16 mouse cellular contexts compared by ENCODE assay signal in the genomic region with DNA sequence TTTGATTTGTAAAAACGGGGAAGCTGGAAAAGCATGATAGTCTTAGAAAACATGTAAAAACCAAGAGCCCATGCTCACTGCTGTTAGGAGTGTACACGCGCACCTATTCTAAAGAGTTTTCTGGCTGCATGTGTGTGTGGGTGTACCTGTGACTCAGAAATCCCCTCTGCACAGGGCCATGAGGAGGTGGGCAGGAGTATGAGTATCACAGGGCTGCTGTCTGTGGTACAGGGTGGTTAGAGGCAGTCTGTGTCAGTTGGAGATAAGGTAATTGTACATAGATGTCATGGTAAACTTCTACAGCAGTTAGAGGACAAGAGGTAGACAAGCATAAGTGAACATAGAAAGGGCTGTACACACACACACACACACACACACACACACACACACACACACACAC.
A peak's percentile ranks its signal among the peaks of the same experiment; 100 is the strongest.
DNase-seq lines count a peak whose midpoint lies in the region; ATAC-seq and TF ChIP-seq lines count a peak whose summit lies in the region.
"Had no signal": no experiment of that assay in that cellular context is flagged by ENCODE, and none has a peak within 500 bp of the region (broad histone marks: within the 10 kb centered on the region; RNA-seq: fewer than 3 reads in every experiment).

No protein-coding gene starts in this region.

- no peak for TF ChIP-seq CTCF in MEL (IDR thresholded peaks at IDR 0.05 in 2 of 3, conservative IDR thresholded peaks at IDR 0.05 in 1 of 3; ENCODE audit: control insufficient read depth in 1 of 3, insufficient read depth in 1 of 3, low read depth in 2 of 3, low read length in 3 of 3, poor library complexity in 1 of 3, severe bottlenecking in 1 of 3)

- peak; percentile 66 for ATAC-seq in inflammation-experienced regulatory T-cells, adult 6 months
- no peak for ATAC-seq in midbrain, embryonic 16.5 days
- ATAC-seq: forebrain, embryonic 13.5 days; hindbrain, embryonic 16.5 days had no signal

- no peak overlapping the region for H3K4me2 ChIP-seq in midbrain, embryonic 16.5 days (ENCODE audit: low read length)
- H3K4me2 ChIP-seq: forebrain, embryonic 13.5 days; neural tube, embryonic 12.5 days had no signal

- 94% methylated on average over 3 of the region's 3 CpGs for WGBS in forebrain, embryonic 10.5 days
- 89% methylated on average over 3 of the region's 3 CpGs for WGBS in midbrain, embryonic 16.5 days

- no peaks in the 10 kb centered on the region for H3K9me3 ChIP-seq in MEL (replicated peaks; ENCODE audit: insufficient read depth, low read length)
- peaks cover 8% of the 10 kb centered on the region; the same call in 1 of the 2 replicates for H3K9me3 ChIP-seq in forebrain, embryonic 10.5 days
- H3K9me3 ChIP-seq in midbrain, embryonic 16.5 days (replicated peaks; ENCODE audit: control insufficient read depth, low read length, poor library complexity, severe bottlenecking), result no peaks in the 10 kb centered on the region
- H3K9me3 ChIP-seq: forebrain, embryonic 13.5 days; neural tube, embryonic 12.5 days had no signal

- H3K79me2 ChIP-seq in MEL (ENCODE audit: control insufficient read depth, insufficient read depth, low read length, poor library complexity), result no peaks in the 10 kb centered on the region

- H3K9ac ChIP-seq in MEL (ENCODE audit: control insufficient read depth, low read depth, low read length, poor library complexity, severe bottlenecking), result no peak overlapping the region
- H3K9ac ChIP-seq in midbrain, embryonic 16.5 days (ENCODE audit: low read depth, low read length), result no peak overlapping the region
- H3K9ac ChIP-seq: forebrain, embryonic 13.5 days; neural tube, embryonic 12.5 days had no signal

- H3K27ac ChIP-seq in MEL (ENCODE audit: control insufficient read depth, low read depth, low read length), result peak overlapping the region; percentile 46
- no peak overlapping the region for H3K27ac ChIP-seq in forebrain, embryonic 10.5 days
- H3K27ac ChIP-seq in midbrain, embryonic 16.5 days (ENCODE audit: low read length), result no peak overlapping the region
- H3K27ac ChIP-seq: forebrain, embryonic 13.5 days; neural tube, embryonic 12.5 days had no signal

- peaks cover 18 to 35% of the 10 kb centered on the region in 2 experiments for H3K4me1 ChIP-seq in MEL (ENCODE audit: control insufficient read depth in 1 of 2, insufficient read depth in 2 of 2, low read length in 2 of 2)
- peaks cover 8% of the 10 kb centered on the region for H3K4me1 ChIP-seq in forebrain, embryonic 10.5 days
- H3K4me1 ChIP-seq in midbrain, embryonic 16.5 days (ENCODE audit: control insufficient read depth, insufficient read depth, low read length), result no peaks in the 10 kb centered on the region
- H3K4me1 ChIP-seq: neural tube, embryonic 12.5 days had no signal

- H3K36me3 ChIP-seq in MEL (ENCODE audit: control insufficient read depth in 1 of 2, insufficient read depth in 2 of 2, low read length in 2 of 2), result peaks cover 0 to 32% of the 10 kb centered on the region in 2 experiments; a peak in 2 of 4 replicates
- no peaks in the 10 kb centered on the region for H3K36me3 ChIP-seq in forebrain, embryonic 10.5 days (replicated peaks)
- H3K36me3 ChIP-seq in midbrain, embryonic 16.5 days (ENCODE audit: control insufficient read depth, insufficient read depth, low read length), result no peaks in the 10 kb centered on the region
- H3K36me3 ChIP-seq: neural tube, embryonic 12.5 days had no signal

- H3K27me3 ChIP-seq in MEL (ENCODE audit: control insufficient read depth in 1 of 2, insufficient read depth in 2 of 2, low read length in 2 of 2), result no peaks in the 10 kb centered on the region
- no peaks in the 10 kb centered on the region for H3K27me3 ChIP-seq in forebrain, embryonic 10.5 days (ENCODE audit: poor library complexity, severe bottlenecking)
- H3K27me3 ChIP-seq in midbrain, embryonic 16.5 days (ENCODE audit: control insufficient read depth, insufficient read depth, low read depth, low read length), result no peaks in the 10 kb centered on the region
- H3K27me3 ChIP-seq: forebrain, embryonic 13.5 days; neural tube, embryonic 12.5 days had no signal

- peak; percentile 74 to 84 for TF ChIP-seq EP300 in MEL (IDR thresholded peaks at IDR 0.05; ENCODE audit: low read depth in 1 of 2, low read length in 2 of 2)

- H3K4me3 ChIP-seq in MEL (ENCODE audit: control insufficient read depth in 1 of 2, insufficient read depth in 1 of 2, low read depth in 2 of 2, low read length in 2 of 2), result no peak overlapping the region
- no peak overlapping the region for H3K4me3 ChIP-seq in forebrain, embryonic 10.5 days
- H3K4me3 ChIP-seq in midbrain, embryonic 16.5 days (ENCODE audit: low read depth, low read length), result no peak overlapping the region
- H3K4me3 ChIP-seq: forebrain, embryonic 13.5 days; neural tube, embryonic 12.5 days had no signal

- no peak for TF ChIP-seq POLR2A in MEL (IDR thresholded peaks at IDR 0.05; ENCODE audit: control insufficient read depth in 1 of 2, insufficient read depth in 1 of 2, low read depth in 1 of 2, low read length in 2 of 2, poor library complexity in 1 of 2)

- no peak for TF ChIP-seq RAD21 in MEL (IDR thresholded peaks at IDR 0.05; ENCODE audit: low read depth, low read length)

- peak; percentile 31 for DNase-seq in right cerebral cortex, postnatal 25 days
- DNase-seq in right cerebral cortex, postnatal 10 days (ENCODE audit: low spot score in 2 of 2), result no peak
- peak; percentile 85 for DNase-seq in MEL (ENCODE audit: low read depth, low spot score)
- DNase-seq in natural killer cell, adult 2 months (ENCODE audit: low spot score in 2 of 2), result peak; percentile 56 to 58
- DNase-seq in forebrain, embryonic 10.5 days (ENCODE audit: extremely low spot score, low spot score), result no peak
- DNase-seq: adrenal gland, postnatal 10 days; cerebellum, adult 8-10 months; heart, postnatal 4 days; kidney, adult 18-20 months; kidney, postnatal 10 days; right cerebral cortex, postnatal 14 days had no signal

TF ChIP-seq in MEL, 35 proteins besides CTCF, POLR2A, EP300 and RAD21:
- TF ChIP-seq USF2 (IDR thresholded peaks at IDR 0.05; ENCODE audit: borderline replicate concordance in 1 of 2, insufficient read depth in 1 of 2, low read depth in 1 of 2, low read length in 2 of 2) (no peak), MXI1 (IDR thresholded peaks at IDR 0.05; ENCODE audit: low read depth, low read length) (no peak), CHD2 (IDR thresholded peaks at IDR 0.05; ENCODE audit: low read length) (no peak), BHLHE40 (IDR thresholded peaks at IDR 0.05; ENCODE audit: borderline replicate concordance, low read depth, low read length) (no peak), SIN3A (IDR thresholded peaks at IDR 0.05; ENCODE audit: low read length) (peak; percentile 45), RCOR1 (IDR thresholded peaks at IDR 0.05; ENCODE audit: low read depth, low read length) (no peak), JUND (IDR thresholded peaks at IDR 0.05; ENCODE audit: low read depth, low read length) (no peak), NELFE (IDR thresholded peaks at IDR 0.05; ENCODE audit: low read depth, low read length) (no peak), POLR2AphosphoS2 (IDR thresholded peaks at IDR 0.05; ENCODE audit: low read length) (no peak), TBP (IDR thresholded peaks at IDR 0.05; ENCODE audit: low read depth, low read length) (no peak), ZC3H11A (IDR thresholded peaks at IDR 0.05; ENCODE audit: low read depth, low read length) (no peak), KAT2A (conservative IDR thresholded peaks at IDR 0.05; ENCODE audit: low read depth, low read length) (no peak), MAX (IDR thresholded peaks at IDR 0.05; ENCODE audit: low read length) (no peak), ELF1 (IDR thresholded peaks at IDR 0.05; ENCODE audit: low read depth, low read length) (no peak), MEF2A (IDR thresholded peaks at IDR 0.05; ENCODE audit: extremely low read depth, insufficient replicate concordance, low read depth, low read length, poor library complexity, severe bottlenecking) (no peak), TAL1 (IDR thresholded peaks at IDR 0.05; ENCODE audit: low read length) (peak; percentile 71), CHD1 (IDR thresholded peaks at IDR 0.05; ENCODE audit: low read depth, low read length) (no peak), GABPA (IDR thresholded peaks at IDR 0.05; ENCODE audit: low read depth, low read length) (no peak), MAZ (IDR thresholded peaks at IDR 0.05; ENCODE audit: low read depth, low read length) (no peak), ZNF384 (IDR thresholded peaks at IDR 0.05; ENCODE audit: low read depth, low read length) (no peak), USF1 (IDR thresholded peaks at IDR 0.05; ENCODE audit: low read depth, low read length) (no peak), NRF1 (IDR thresholded peaks at IDR 0.05; ENCODE audit: insufficient read depth, low read depth, low read length, poor library complexity, severe bottlenecking) (no peak), ETS1 (IDR thresholded peaks at IDR 0.05; ENCODE audit: low read depth, low read length) (no peak), ZMIZ1 (IDR thresholded peaks at IDR 0.05; ENCODE audit: low read depth, low read length) (no peak), ZKSCAN1 (IDR thresholded peaks at IDR 0.05; ENCODE audit: low read depth, low read length) (no peak), MAFK (IDR thresholded peaks at IDR 0.05; ENCODE audit: borderline replicate concordance, low read depth, low read length) (no peak), MYC (IDR thresholded peaks at IDR 0.05; ENCODE audit: low read depth, low read length) (0 out of 2 replicates have a peak, but pooled peaks have one; percentile 9), POLR2AphosphoS5 (IDR thresholded peaks at IDR 0.05; ENCODE audit: borderline replicate concordance, low read depth, low read length) (no peak), UBTF (IDR thresholded peaks at IDR 0.05; ENCODE audit: borderline replicate concordance, insufficient read depth, low read depth, low read length) (no peak), GATA1 (IDR thresholded peaks at IDR 0.05; ENCODE audit: low read depth, low read length) (peak; percentile 77), HCFC1 (IDR thresholded peaks at IDR 0.05; ENCODE audit: low read depth, low read length) (no peak), TCF12 (IDR thresholded peaks at IDR 0.05; ENCODE audit: low read depth, low read length) (peak; percentile 67; the same call in 1 of the 2 replicates), SMC3 (IDR thresholded peaks at IDR 0.05; ENCODE audit: low read depth, low read length) (no peak), MYB (IDR thresholded peaks at IDR 0.05; ENCODE audit: low read depth, low read length) (peak; percentile 43; the same call in 1 of the 2 replicates), E2F4 (IDR thresholded peaks at IDR 0.05; ENCODE audit: borderline replicate concordance, low read depth, low read length) (no peak)

Comparison
In these comparisons a context has a peak if more than half of its experiments do, and no peak if none do; other contexts are left out.
1. DNase-seq: peak in right cerebral cortex, postnatal 25 days (single experiment), MEL (single experiment) and natural killer cell, adult 2 months (2 of 2); none in right cerebral cortex, postnatal 10 days (0 of 2) and forebrain, embryonic 10.5 days (single experiment).